Mouse (Mus musculus): ENCODE data around the gene Rundc1. TPM values are rescaled to one million over a fixed set of nuclear protein-coding genes. Genes with fewer than 3 reads are reported as not detected.
"Not testable (repeated sequence)": the region's sequence is repeated elsewhere in the genome, so short reads cannot be mapped to it uniquely, and the experiment has no call there.

Gene Rundc1
- polyA plus RNA-seq, 1 experiment from 2014 or later, result 16.1 TPM

DNA sequence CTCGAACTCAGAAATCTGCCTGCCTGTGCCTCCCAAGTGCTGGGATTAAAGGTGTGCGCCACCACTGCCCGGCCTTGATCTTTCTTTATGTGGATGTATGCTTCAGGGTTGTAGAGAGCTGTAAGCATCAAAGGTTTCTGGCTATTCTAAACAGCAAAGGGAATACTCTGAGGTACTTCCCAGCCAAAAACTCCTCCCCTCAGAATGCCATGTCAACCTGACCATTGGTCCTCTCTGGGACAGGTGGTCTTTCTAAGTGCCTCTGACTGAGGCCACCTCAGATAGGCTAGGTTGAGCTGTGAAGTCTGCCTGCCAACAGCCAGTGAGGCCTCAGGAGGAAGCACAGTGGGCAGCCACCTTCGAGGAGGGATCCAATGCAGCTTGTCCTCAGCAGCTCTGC lies 24.0 kb downstream of the Rundc1 start:
- DNase-seq (ENCODE audit: low spot score), result no peak
- Histone ChIP-seq H3K9me3 (no peaks in the 10 kb centered on the region), H3K27me3 (ENCODE audit: insufficient read depth, poor library complexity, severe bottlenecking) (no peaks in the 10 kb centered on the region), H3K4me1 (peaks cover 16% of the 10 kb centered on the region), H3K4me3 (peak overlapping the region; percentile 51), H3K36me3 (peaks cover 22% of the 10 kb centered on the region), H3K27ac (peak overlapping the region; percentile 67; the same call in 1 of the 2 replicates)
- 79% methylated on average over 4 of the region's 4 CpGs for WGBS

DNA sequence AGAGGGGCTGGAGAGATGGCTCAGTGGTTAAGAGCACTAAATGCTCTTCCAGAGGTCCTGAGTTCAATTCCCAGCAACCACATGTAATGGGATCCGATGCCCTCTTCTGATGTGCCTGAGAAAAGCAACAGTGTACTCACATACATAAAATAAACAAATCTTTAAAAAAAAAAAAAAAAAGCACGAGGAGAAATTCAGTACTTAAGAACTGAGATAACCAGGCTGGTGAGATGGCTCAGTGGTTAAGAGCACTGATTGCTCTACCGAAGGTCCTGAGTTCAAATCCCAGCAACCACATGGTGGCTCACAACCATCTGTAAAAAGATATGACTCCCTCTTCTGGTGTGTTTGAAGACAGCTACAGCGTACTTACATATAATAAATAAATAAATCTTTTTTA lies 24.7 kb downstream of the Rundc1 start:
- H3K27ac ChIP-seq; H3K27me3 ChIP-seq (ENCODE audit: insufficient read depth, poor library complexity, severe bottlenecking); H3K9me3 ChIP-seq; H3K4me3 ChIP-seq; DNase-seq (ENCODE audit: low spot score): not testable (repeated sequence)
- Histone ChIP-seq H3K36me3 (peaks cover 15% of the 10 kb centered on the region), H3K4me1 (peaks cover 18% of the 10 kb centered on the region)
- WGBS, result 81% methylated on average over 4 of the region's 4 CpGs

- WGBS, result 74% methylated on average over 3 of the region's 3 CpGs
- Histone ChIP-seq H3K36me3 (peaks cover 7% of the 10 kb centered on the region), H3K27ac (no peak overlapping the region), H3K27me3 (ENCODE audit: insufficient read depth, poor library complexity, severe bottlenecking) (no peaks in the 10 kb centered on the region), H3K9me3 (no peaks in the 10 kb centered on the region), H3K4me3 (no peak overlapping the region), H3K4me1 (peaks cover 22% of the 10 kb centered on the region)
- no peak for DNase-seq (ENCODE audit: low spot score)
Observed at GRCm38 (mm10) chr11:101450394-101450793, 25.5 kb downstream of the Rundc1 start.

GRCm38 (mm10) chr11:101451536-101451935 lies 26.7 kb downstream of the Rundc1 start:
- H3K4me3 ChIP-seq, result no peak overlapping the region
- no peak for DNase-seq (ENCODE audit: low spot score)
- H3K36me3 ChIP-seq, result peaks cover 3% of the 10 kb centered on the region; the same call in 1 of the 2 replicates
- H3K9me3 ChIP-seq, result no peaks in the 10 kb centered on the region
- no peaks in the 10 kb centered on the region for H3K27me3 ChIP-seq (ENCODE audit: insufficient read depth, poor library complexity, severe bottlenecking)
- H3K27ac ChIP-seq, result no peak overlapping the region
- peaks cover 22% of the 10 kb centered on the region for H3K4me1 ChIP-seq
- 89% methylated on average over 10 of the region's 10 CpGs for WGBS

- Histone ChIP-seq H3K36me3 (peaks cover 8% of the 10 kb centered on the region; the same call in 1 of the 2 replicates), H3K4me3 (no peak overlapping the region), H3K27ac (no peak overlapping the region), H3K4me1 (peaks cover 22% of the 10 kb centered on the region), H3K9me3 (no peaks in the 10 kb centered on the region), H3K27me3 (ENCODE audit: insufficient read depth, poor library complexity, severe bottlenecking) (no peaks in the 10 kb centered on the region)
- no peak for DNase-seq (ENCODE audit: low spot score)
- WGBS, result 68% methylated on average over 10 of the region's 10 CpGs
Observed at GRCm38 (mm10) chr11:101452093-101452774, 27.3 kb downstream of the Rundc1 start.

- WGBS, result 69% methylated on average over 6 of the region's 6 CpGs
- Histone ChIP-seq H3K9me3 (no peaks in the 10 kb centered on the region), H3K36me3 (peaks cover 33% of the 10 kb centered on the region), H3K27me3 (ENCODE audit: insufficient read depth, poor library complexity, severe bottlenecking) (no peaks in the 10 kb centered on the region), H3K4me1 (peaks cover 19% of the 10 kb centered on the region), H3K27ac (no peak overlapping the region), H3K4me3 (no peak overlapping the region)
- no peak for DNase-seq (ENCODE audit: low spot score)
Observed at GRCm38 (mm10) chr11:101454702-101455101, 29.8 kb downstream of the Rundc1 start.

- Histone ChIP-seq H3K9me3 (no peaks in the 10 kb centered on the region), H3K27me3 (ENCODE audit: insufficient read depth, poor library complexity, severe bottlenecking) (no peaks in the 10 kb centered on the region), H3K36me3 (peaks cover 42% of the 10 kb centered on the region), H3K4me1 (peaks cover 27% of the 10 kb centered on the region), H3K27ac (no peak overlapping the region), H3K4me3 (no peak overlapping the region)
- 90% methylated on average over 7 of the region's 7 CpGs for WGBS
- no peak for DNase-seq (ENCODE audit: low spot score)
Observed at GRCm38 (mm10) chr11:101455627-101456026, 30.7 kb downstream of the Rundc1 start.

DNA sequence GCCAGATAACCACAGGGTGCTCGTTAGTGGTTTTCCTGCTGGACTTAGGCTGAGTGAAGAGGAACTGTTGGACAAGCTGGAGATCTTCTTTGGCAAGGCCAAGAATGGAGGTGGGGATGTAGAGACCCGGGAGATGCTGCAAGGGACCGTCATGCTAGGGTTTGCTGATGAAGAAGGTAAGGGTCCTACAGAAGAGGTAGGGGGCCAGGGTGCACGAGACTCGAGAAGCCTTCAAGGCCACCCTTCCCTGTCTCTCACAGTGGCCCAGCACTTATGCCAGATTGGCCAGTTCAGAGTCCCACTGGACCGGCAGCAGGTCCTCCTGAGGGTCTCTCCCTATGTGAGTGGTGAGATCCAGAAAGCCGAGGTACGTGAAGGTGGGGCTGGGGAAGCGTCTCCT lies 32.7 kb downstream of the Rundc1 start:
- peaks cover 59% of the 10 kb centered on the region for H3K36me3 ChIP-seq
- 88% methylated on average over 9 of the region's 9 CpGs for WGBS

GRCm38 (mm10) chr11:101458217-101458616 lies 33.3 kb downstream of the Rundc1 start:
- Histone ChIP-seq H3K36me3 (peaks cover 60% of the 10 kb centered on the region), H3K4me3 (no peak overlapping the region)
- 81% methylated on average over 12 of the region's 12 CpGs for WGBS

More for the DNA sequence above, 32.7 kb downstream of the Rundc1 start:
- peaks cover 30% of the 10 kb centered on the region for H3K4me1 ChIP-seq
- no peak overlapping the region for H3K27ac ChIP-seq
- DNase-seq (ENCODE audit: low spot score), result no peak
- H3K9me3 ChIP-seq, result no peaks in the 10 kb centered on the region
- H3K27me3 ChIP-seq (ENCODE audit: insufficient read depth, poor library complexity, severe bottlenecking), result no peaks in the 10 kb centered on the region
- no peak overlapping the region for H3K4me3 ChIP-seq

DNA sequence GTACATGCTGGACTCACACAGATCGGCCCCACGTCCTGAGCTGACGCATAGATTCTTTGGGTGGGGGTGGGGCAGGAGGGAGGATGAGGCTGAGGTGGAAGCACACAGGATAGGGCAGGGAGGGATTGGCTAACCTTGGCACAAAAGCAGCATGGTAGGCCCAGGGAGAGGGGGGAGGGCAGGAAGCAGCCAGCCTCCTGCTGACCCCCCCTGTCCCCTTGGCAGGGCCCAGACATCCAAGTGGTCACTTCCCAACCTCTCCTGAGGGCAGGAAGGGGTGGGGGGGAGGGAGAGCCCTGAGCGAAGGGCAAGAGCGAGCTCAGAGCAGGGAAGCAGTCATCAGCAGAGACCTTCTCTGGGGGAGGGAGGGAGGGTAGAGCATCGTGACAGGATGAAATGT lies 34.8 kb downstream of the Rundc1 start:
- no peaks in the 10 kb centered on the region for H3K9me3 ChIP-seq
- H3K4me3 ChIP-seq, result no peak overlapping the region
- H3K27ac ChIP-seq, result peak overlapping the region; percentile 62
- 43% methylated on average over 6 of the region's 6 CpGs for WGBS
- no peaks in the 10 kb centered on the region for H3K27me3 ChIP-seq (ENCODE audit: insufficient read depth, poor library complexity, severe bottlenecking)
- peaks cover 46% of the 10 kb centered on the region for H3K4me1 ChIP-seq
- peaks cover 60% of the 10 kb centered on the region for H3K36me3 ChIP-seq
- DNase-seq (ENCODE audit: low spot score), result no peak

More at GRCm38 (mm10) chr11:101458217-101458616, 33.3 kb downstream of the Rundc1 start:
- H3K4me1 ChIP-seq, result peaks cover 35% of the 10 kb centered on the region
- H3K27me3 ChIP-seq (ENCODE audit: insufficient read depth, poor library complexity, severe bottlenecking), result no peaks in the 10 kb centered on the region
- no peaks in the 10 kb centered on the region for H3K9me3 ChIP-seq
- no peak overlapping the region for H3K27ac ChIP-seq
- no peak for DNase-seq (ENCODE audit: low spot score)

DNA sequence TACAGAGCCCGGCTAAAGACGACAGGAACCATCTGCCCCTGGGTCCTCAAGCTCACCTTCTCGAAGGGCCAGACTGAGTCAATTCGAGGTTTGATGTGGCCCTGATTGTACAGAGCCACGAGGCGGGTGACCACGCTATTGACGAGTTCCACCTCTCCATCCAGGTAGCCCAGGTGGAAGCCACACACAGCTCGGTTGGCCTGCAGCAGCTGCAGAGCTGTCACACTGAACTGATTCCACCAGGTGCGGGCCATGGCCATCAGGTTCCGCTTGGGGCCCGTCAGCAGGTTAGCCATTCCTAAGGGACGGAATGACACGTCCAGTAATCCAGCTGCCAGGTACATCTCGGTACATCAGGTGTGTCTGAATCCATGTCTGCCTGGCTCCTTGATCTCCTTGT lies 35.4 kb downstream of the Rundc1 start:
- peaks cover 49% of the 10 kb centered on the region for H3K4me1 ChIP-seq
- peaks cover 60% of the 10 kb centered on the region for H3K36me3 ChIP-seq
- H3K27me3 ChIP-seq (ENCODE audit: insufficient read depth, poor library complexity, severe bottlenecking), result no peaks in the 10 kb centered on the region
- H3K4me3 ChIP-seq, result no peak overlapping the region
- 83% methylated on average over 15 of the region's 15 CpGs for WGBS
- 0 out of 2 replicates have a peak overlapping the region, but pooled peaks have one; percentile 62 for H3K27ac ChIP-seq
- H3K9me3 ChIP-seq, result no peaks in the 10 kb centered on the region
- DNase-seq (ENCODE audit: low spot score), result no peak

DNA sequence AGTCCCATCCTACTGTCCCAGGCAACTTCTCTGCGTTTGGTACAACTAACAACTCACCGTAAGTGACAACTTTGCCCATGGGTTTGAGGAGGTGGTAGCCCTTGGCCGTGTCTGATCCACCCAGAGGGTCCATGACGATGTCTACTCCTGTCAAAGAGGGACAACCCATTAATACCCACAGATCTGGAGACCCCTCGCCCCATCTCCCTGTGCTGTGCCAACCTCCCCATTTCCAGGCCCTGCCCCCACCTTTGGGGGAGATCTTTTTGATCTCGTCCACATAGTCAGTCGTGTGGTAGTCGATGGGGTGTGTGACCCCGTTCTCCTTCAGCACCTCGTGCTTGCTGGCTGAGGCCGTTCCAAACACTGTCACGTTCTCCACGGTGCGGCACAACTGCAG lies 37.3 kb downstream of the Rundc1 start:
- 88% methylated on average over 14 of the region's 14 CpGs for WGBS
- Histone ChIP-seq H3K27me3 (ENCODE audit: insufficient read depth, poor library complexity, severe bottlenecking) (no peaks in the 10 kb centered on the region), H3K4me1 (peaks cover 56% of the 10 kb centered on the region), H3K9me3 (no peaks in the 10 kb centered on the region), H3K27ac (peak overlapping the region; percentile 13; the same call in 1 of the 2 replicates), H3K36me3 (peaks cover 52% of the 10 kb centered on the region), H3K4me3 (0 out of 2 replicates have a peak overlapping the region, but pooled peaks have one; percentile 3)
- DNase-seq (ENCODE audit: low spot score), result no peak

DNA sequence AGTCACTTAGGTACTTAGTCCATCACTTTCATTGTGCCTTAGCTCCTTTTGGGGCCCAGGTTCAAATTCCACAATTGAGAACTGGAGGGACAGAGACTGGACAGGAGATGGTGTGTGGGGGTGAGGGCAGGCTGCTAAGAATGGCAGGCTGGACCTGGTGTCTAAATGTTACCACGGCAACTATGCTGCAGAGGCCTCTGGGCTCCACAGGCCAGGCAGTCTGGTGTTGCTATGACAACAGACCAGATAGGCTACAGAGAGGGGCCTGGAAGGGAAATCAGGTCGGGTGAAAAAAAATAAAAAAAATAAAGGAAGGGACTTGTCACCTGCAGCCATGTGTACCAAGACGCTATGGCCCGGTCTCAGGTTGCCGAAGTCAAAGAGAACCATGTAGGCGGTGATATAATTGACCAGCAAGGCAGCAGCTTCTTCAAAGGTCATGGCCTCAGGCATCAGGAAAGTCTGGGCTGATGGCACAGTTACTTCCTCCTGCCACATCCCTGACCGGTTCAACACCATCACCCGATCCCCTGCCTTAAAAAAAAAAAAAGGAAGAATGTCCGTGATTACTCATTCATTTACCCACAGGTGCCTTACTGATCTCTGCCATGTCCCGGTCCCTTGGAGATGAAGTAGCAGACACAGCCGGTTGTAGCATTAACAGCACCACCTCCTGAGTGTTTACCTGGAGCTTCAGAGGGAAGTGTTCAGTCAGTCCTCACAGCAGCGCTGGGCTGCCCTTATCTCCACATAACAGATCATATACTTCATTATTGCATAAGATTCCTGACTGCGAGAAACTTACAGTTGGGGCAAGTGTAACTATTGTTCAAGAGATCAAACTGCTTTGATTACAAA lies 37.9 kb downstream of the Rundc1 start:
- 46% methylated on average over 13 of the region's 13 CpGs for WGBS
- DNase-seq (ENCODE audit: low spot score), result no peak
- peak overlapping the region; percentile 13; the same call in 1 of the 2 replicates for H3K27ac ChIP-seq
- H3K36me3 ChIP-seq, result peaks cover 46% of the 10 kb centered on the region
- no peaks in the 10 kb centered on the region for H3K9me3 ChIP-seq
- H3K4me1 ChIP-seq, result peaks cover 63% of the 10 kb centered on the region
- 0 out of 2 replicates have a peak overlapping the region, but pooled peaks have one; percentile 3 for H3K4me3 ChIP-seq
- no peaks in the 10 kb centered on the region for H3K27me3 ChIP-seq (ENCODE audit: insufficient read depth, poor library complexity, severe bottlenecking)

Data from heart, embryonic 10.5 days (tissue).